Mouse (Mus musculus) midbrain, embryonic 11.5 days (tissue): ENCODE measurements at regions not wholly inside any gene's neighbourhood (a gene's known extent, or its start where the extent isn't known, plus 50 kb on each side); places are given as distances from the start of the nearest gene placed in this dataset.

ENCODE experiments used
- ATAC-seq: fragments of 200-750 bp; cut with Nextera tagmentation; 2 replicates; pipeline ENCODE4 v1.8.0; 2017; ENCODE audit warnings: moderate TSS enrichment, moderate library complexity; ENCODE audit not compliant: low FRiP score
- DNase-seq: peaks from one replicate; pipeline ENCODE4 v3.0.0; 2015; ENCODE audit warnings: low spot score; ENCODE audit errors: missing footprints
- H3K27ac ChIP-seq: fragments of 300-500 bp; sonication (generic); 2 replicates; pipeline ENCODE4 v1.5.1; 2014; ENCODE audit warnings: low read depth, low read length
- H3K27me3 ChIP-seq: fragments of 300-500 bp; sonication (generic); 2 replicates; pipeline ENCODE4 v1.6.1; 2014; ENCODE audit warnings: mild to moderate bottlenecking, low read length, moderate library complexity, mixed read lengths; ENCODE audit not compliant: control insufficient read depth, insufficient read depth
- H3K36me3 ChIP-seq: fragments of 300-500 bp; sonication (generic); 2 replicates; pipeline ENCODE4 v1.6.1; 2014; ENCODE audit warnings: mild to moderate bottlenecking, low read length, moderate library complexity, mixed read lengths; ENCODE audit not compliant: control insufficient read depth, insufficient read depth
- H3K4me1 ChIP-seq: fragments of 300-500 bp; sonication (generic); 2 replicates; pipeline ENCODE4 v1.6.1; 2014; ENCODE audit warnings: low read length; ENCODE audit not compliant: control insufficient read depth, insufficient read depth
- H3K4me2 ChIP-seq: fragments of 300-500 bp; sonication (generic); 2 replicates; pipeline ENCODE4 v1.6.1; 2014; ENCODE audit warnings: mild to moderate bottlenecking, moderate library complexity
- H3K4me3 ChIP-seq: fragments of 300-500 bp; sonication (generic); 2 replicates; pipeline ENCODE4 v1.5.1; 2014; ENCODE audit warnings: low read depth, low read length
- H3K9ac ChIP-seq: fragments of 300-500 bp; sonication (generic); 2 replicates; pipeline ENCODE4 v1.6.1; 2014; ENCODE audit warnings: low read length
- H3K9me3 ChIP-seq: fragments of 300-500 bp; sonication (generic); 2 replicates; pipeline ENCODE4 v1.6.1; 2016; ENCODE audit warnings: low read length; ENCODE audit not compliant: control insufficient read depth
- WGBS: fragments of 180-500 bp; shearing (Covaris S2); extraction: QIAGEN DNeasy Blood & Tissue Kit; methylation state at CpG from one replicate; pipeline ENCODE4 v1.1.7; 2014; 5-methylcytosine and 5-hydroxymethylcytosine counted together

DNA sequence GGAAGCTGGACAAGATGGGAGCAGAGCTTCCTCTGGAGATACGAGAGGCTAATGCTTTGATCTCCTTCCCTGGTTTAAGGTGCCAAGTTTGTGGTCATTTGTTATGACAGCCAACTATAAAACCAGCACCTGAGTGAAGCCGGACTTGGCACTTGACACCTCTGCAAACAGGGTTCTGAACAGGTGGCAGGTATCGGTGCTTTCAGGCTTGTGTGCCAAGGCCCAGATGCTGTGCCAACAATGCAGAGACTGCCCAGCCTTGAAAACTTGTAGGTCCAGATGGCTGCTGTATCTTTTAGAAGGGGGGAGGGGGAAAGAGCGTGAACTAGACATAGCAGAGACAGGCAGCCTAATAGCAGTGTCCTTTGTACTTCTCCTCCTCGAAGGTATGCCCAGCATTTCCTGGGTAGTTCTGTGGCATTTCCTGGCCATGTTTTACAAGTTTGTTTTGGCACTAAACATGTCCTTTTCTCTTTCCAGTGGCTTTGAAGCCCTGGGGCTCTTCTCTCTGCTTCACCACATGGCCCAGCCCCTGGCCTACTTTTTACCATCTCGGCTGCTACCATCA, 196.3 kb upstream of the Maf start:
- H3K4me3 ChIP-seq = no peak overlapping the region
- no peaks in the 10 kb centered on the region for H3K9me3 ChIP-seq
- no peak overlapping the region for H3K27ac ChIP-seq
- no peaks in the 10 kb centered on the region for H3K4me1 ChIP-seq
- WGBS = 78% methylated on average over 6 of the region's 6 CpGs
- no peaks in the 10 kb centered on the region for H3K36me3 ChIP-seq
- H3K27me3 ChIP-seq = no peaks in the 10 kb centered on the region
- no peak overlapping the region for H3K9ac ChIP-seq
- ATAC-seq (no peak), DNase-seq (no peak)
- no peak overlapping the region for H3K4me2 ChIP-seq

DNA sequence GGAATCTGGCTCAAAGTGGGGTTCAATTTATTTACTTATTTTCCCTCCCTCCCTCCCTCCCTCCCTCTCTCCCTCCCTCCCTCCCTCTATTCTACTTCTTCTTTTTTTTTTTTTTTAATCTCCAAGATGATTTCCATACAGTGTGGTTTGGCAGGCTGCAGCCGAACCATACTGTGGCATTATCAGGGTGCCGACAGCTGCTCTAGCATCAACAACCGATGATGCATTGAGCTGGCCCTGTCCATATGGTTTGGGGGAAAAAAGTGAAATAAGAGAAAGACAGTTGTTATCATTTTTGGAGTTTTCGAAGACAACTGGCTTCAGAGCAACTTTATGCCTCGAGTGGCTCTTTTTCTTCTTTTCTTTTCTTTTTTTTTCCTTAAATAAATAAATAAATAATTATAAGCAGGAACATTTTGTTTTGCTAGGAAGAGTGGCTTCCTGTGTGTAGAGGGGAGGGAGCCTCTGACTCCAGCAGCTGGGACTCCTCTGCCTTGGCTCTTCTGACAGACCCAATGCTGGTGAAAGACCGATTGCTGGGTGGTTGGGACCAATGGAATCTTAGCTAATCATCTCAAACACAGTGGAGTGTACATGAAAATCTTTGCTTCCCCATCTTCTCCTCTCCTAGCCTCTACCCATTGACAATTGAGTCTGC, 190.1 kb upstream of the Maf start:
- Histone ChIP-seq H3K27ac (no peak overlapping the region), H3K4me3 (no peak overlapping the region), H3K9ac (no peak overlapping the region), H3K9me3 (no peaks in the 10 kb centered on the region), H3K4me1 (no peaks in the 10 kb centered on the region), H3K36me3 (no peaks in the 10 kb centered on the region), H3K27me3 (no peaks in the 10 kb centered on the region), H3K4me2 (no peak overlapping the region)
- DNase-seq (no peak), ATAC-seq (no peak)
- 84% methylated on average over 6 of the region's 6 CpGs for WGBS

- Histone ChIP-seq H3K4me1 (no peaks in the 10 kb centered on the region), H3K4me3 (no peak overlapping the region), H3K9me3 (no peaks in the 10 kb centered on the region), H3K9ac (no peak overlapping the region), H3K27ac (no peak overlapping the region), H3K27me3 (no peaks in the 10 kb centered on the region), H3K4me2 (no peak overlapping the region), H3K36me3 (no peaks in the 10 kb centered on the region)
- ATAC-seq (no peak), DNase-seq (no peak)
- WGBS = 82% methylated on average over 4 of the region's 4 CpGs
Measured at GRCm38 (mm10) chr8:115897086-115897485, 189.5 kb upstream of the Maf start.

- no peak overlapping the region for H3K27ac ChIP-seq
- H3K36me3 ChIP-seq = no peaks in the 10 kb centered on the region
- H3K4me3 ChIP-seq = no peak overlapping the region
- no peak overlapping the region for H3K9ac ChIP-seq
- DNase-seq = no peak
- no peak for ATAC-seq
- no peaks in the 10 kb centered on the region for H3K4me1 ChIP-seq
- H3K9me3 ChIP-seq = no peaks in the 10 kb centered on the region
- 80% methylated on average over 4 of the region's 4 CpGs for WGBS
- no peak overlapping the region for H3K4me2 ChIP-seq
- no peaks in the 10 kb centered on the region for H3K27me3 ChIP-seq
Measured at GRCm38 (mm10) chr8:115896066-115896465, 188.5 kb upstream of the Maf start.

- H3K27me3 ChIP-seq = no peaks in the 10 kb centered on the region
- H3K4me2 ChIP-seq = no peak overlapping the region
- no peaks in the 10 kb centered on the region for H3K36me3 ChIP-seq
- no peak for ATAC-seq
- H3K9ac ChIP-seq = no peak overlapping the region
- 87% methylated on average over 4 of the region's 4 CpGs for WGBS
- DNase-seq = no peak
- H3K27ac ChIP-seq = no peak overlapping the region
- H3K4me1 ChIP-seq = no peaks in the 10 kb centered on the region
- no peak overlapping the region for H3K4me3 ChIP-seq
- no peaks in the 10 kb centered on the region for H3K9me3 ChIP-seq
Measured at GRCm38 (mm10) chr8:115888278-115888677, 180.7 kb upstream of the Maf start.

DNA sequence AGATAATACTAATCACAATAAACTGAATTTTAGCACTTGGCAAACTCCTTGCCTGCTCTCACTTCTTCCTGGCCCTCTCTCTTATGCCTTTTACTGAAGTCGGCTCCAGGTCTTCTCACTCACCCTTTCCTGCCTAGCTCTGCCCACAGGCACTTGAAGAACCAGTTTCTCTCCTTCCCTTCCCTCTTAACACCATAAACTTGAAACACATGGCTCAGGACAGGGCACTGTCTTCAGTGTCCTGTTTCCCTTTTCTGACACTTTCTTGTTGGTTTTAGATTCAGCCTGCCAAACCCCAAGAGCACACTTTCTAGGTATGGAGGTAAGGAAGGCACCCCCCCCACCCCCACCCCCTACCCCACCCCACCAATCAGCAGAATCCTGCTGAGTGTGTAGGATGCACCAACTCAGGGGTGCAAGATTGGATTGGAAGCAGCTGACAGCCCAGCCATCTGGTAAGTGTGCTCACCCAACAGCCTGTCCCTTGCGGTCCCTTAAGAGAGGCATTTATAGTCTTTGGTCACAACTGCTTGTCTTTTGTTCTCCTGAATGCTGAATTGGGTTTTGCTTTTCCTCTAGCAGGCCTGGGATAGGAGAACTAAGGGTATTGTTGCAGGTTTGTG, 177.6 kb upstream of the Maf start:
- Histone ChIP-seq H3K27me3 (no peaks in the 10 kb centered on the region), H3K4me3 (no peak overlapping the region), H3K4me2 (no peak overlapping the region), H3K9me3 (no peaks in the 10 kb centered on the region), H3K27ac (no peak overlapping the region), H3K4me1 (no peaks in the 10 kb centered on the region), H3K9ac (no peak overlapping the region), H3K36me3 (no peaks in the 10 kb centered on the region)
- ATAC-seq (no peak), DNase-seq (no peak)
- WGBS = 82% methylated on average over 2 of the region's 2 CpGs

GRCm38 (mm10) chr8:115883808-115884207, 176.2 kb upstream of the Maf start:
- WGBS = 84% methylated on average over 3 of the region's 3 CpGs
- Histone ChIP-seq H3K27ac (no peak overlapping the region), H3K4me1 (no peaks in the 10 kb centered on the region), H3K4me3 (no peak overlapping the region), H3K4me2 (no peak overlapping the region), H3K27me3 (no peaks in the 10 kb centered on the region), H3K36me3 (no peaks in the 10 kb centered on the region), H3K9me3 (no peaks in the 10 kb centered on the region), H3K9ac (no peak overlapping the region)
- DNase-seq (no peak), ATAC-seq (no peak)

DNA sequence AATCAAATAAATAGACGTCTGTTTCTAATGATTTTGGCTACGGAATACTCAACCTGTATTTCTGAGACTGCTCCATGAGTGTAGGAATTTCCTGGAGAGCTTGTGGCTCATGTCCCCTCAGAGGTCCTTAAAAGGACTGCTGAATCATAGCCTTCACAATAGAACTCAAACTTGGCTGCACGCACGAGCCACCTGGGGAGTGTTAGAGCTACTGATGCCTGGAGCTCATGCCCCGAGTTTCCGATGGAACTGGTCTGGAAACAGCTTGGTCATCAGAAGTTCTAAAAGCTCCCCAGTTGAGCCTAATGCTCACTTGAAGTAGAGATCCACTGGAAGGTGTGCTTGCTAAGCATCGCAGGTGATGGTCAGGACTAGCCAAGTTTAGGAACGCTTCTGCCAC, 174.3 kb upstream of the Maf start:
- H3K27ac ChIP-seq = no peak overlapping the region
- DNase-seq (no peak), ATAC-seq (no peak)
- H3K36me3 ChIP-seq = no peaks in the 10 kb centered on the region
- H3K4me3 ChIP-seq = no peak overlapping the region
- H3K27me3 ChIP-seq = no peaks in the 10 kb centered on the region
- H3K9ac ChIP-seq = no peak overlapping the region
- H3K9me3 ChIP-seq = no peaks in the 10 kb centered on the region
- H3K4me2 ChIP-seq = no peak overlapping the region
- WGBS = 87% methylated on average over 8 of the region's 8 CpGs
- H3K4me1 ChIP-seq = no peaks in the 10 kb centered on the region

DNA sequence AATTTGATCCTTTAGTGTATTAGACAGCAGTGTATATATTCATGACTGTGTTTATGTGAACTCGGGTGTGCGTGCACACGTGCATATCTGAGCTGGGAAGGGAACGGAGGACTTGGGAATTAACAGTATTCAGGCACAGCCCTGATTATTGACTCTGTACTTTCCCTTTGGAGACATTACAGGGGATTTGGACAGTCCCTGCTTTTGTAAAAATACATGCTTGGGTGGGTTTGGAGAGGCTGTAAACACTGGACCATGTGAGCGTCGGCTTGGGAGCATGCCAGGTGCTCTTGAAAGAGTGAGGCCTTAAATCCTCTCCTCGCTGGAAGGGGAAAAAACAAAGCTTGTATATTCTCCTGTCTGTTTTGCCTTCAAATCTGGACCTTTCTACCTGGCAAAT, 167.2 kb upstream of the Maf start:
- Histone ChIP-seq H3K4me1 (no peaks in the 10 kb centered on the region), H3K4me2 (no peak overlapping the region), H3K9ac (no peak overlapping the region), H3K36me3 (no peaks in the 10 kb centered on the region), H3K27ac (no peak overlapping the region), H3K4me3 (no peak overlapping the region), H3K9me3 (no peaks in the 10 kb centered on the region), H3K27me3 (no peaks in the 10 kb centered on the region)
- DNase-seq (no peak), ATAC-seq (no peak)
- WGBS = 75% methylated on average over 7 of the region's 7 CpGs
